Mouse (Mus musculus) small intestine, adult 2 months (tissue): Measurements from ENCODE around the gene Bclaf1. TPM values are rescaled to one million over a fixed set of nuclear protein-coding genes. Genes with fewer than 3 reads are reported as not detected.

Experiments used
- H3K27ac ChIP-seq: fragments of 200-500 bp; 2 replicates; pipeline ENCODE4 v1.5.1; 2012; ENCODE audit warnings: low read depth, low read length, control low read depth, inconsistent platforms; ENCODE audit not compliant: insufficient read depth
- H3K27me3 ChIP-seq: fragments of 200-500 bp; 2 replicates; pipeline ENCODE4 v1.6.1; 2012; ENCODE audit warnings: mild to moderate bottlenecking, moderate library complexity, low read length, inconsistent platforms; ENCODE audit not compliant: control insufficient read depth, insufficient read depth
- H3K36me3 ChIP-seq: fragments of 200-500 bp; 2 replicates; pipeline ENCODE4 v1.6.1; 2012; ENCODE audit warnings: mild to moderate bottlenecking, low read length, control low read depth, inconsistent platforms; ENCODE audit not compliant: control insufficient read depth, insufficient read depth
- H3K4me1 ChIP-seq: fragments of 200-500 bp; 2 replicates; pipeline ENCODE4 v1.6.1; 2012; ENCODE audit warnings: low read length, inconsistent platforms, mixed read lengths; ENCODE audit not compliant: control insufficient read depth, insufficient read depth, insufficient read length
- H3K4me3 ChIP-seq: fragments of 200-500 bp; 2 replicates; pipeline ENCODE4 v1.5.1; 2012; ENCODE audit warnings: low read depth, mild to moderate bottlenecking, control low read depth, inconsistent platforms, low read length, moderate library complexity
- CTCF ChIP-seq: fragments of 200-500 bp; IDR thresholded peaks from 2 replicates; pipeline ENCODE4 v1.5.1; 2012; ENCODE audit warnings: low read depth, mild to moderate bottlenecking, control low read depth, inconsistent platforms, low read length, moderate library complexity, mixed read lengths; ENCODE audit not compliant: insufficient replicate concordance, insufficient read length; ENCODE audit errors: extremely low read depth
- POLR2A ChIP-seq: fragments of 200-500 bp; IDR thresholded peaks from 2 replicates; pipeline ENCODE4 v1.6.1; 2012; ENCODE audit warnings: low read depth, mild to moderate bottlenecking, control low read depth, inconsistent platforms, low read length, moderate library complexity
- WGBS: fragments of 180-500 bp; shearing (Covaris S2); methylation state at CpG from one replicate; pipeline ENCODE4 v1.1.7; 2018; 5-methylcytosine and 5-hydroxymethylcytosine counted together
- polyA plus RNA-seq: library from polyadenylated mRNA; depleted of rRNA; stranded (reverse); fragments of >200 nt; gene quantifications from 2 replicates; pipeline ENCODE4 v1.2.3, GENCODE M21; 2012

Bclaf1 gene
- polyA plus RNA-seq, 1 experiment, result 4.1 TPM

DNA sequence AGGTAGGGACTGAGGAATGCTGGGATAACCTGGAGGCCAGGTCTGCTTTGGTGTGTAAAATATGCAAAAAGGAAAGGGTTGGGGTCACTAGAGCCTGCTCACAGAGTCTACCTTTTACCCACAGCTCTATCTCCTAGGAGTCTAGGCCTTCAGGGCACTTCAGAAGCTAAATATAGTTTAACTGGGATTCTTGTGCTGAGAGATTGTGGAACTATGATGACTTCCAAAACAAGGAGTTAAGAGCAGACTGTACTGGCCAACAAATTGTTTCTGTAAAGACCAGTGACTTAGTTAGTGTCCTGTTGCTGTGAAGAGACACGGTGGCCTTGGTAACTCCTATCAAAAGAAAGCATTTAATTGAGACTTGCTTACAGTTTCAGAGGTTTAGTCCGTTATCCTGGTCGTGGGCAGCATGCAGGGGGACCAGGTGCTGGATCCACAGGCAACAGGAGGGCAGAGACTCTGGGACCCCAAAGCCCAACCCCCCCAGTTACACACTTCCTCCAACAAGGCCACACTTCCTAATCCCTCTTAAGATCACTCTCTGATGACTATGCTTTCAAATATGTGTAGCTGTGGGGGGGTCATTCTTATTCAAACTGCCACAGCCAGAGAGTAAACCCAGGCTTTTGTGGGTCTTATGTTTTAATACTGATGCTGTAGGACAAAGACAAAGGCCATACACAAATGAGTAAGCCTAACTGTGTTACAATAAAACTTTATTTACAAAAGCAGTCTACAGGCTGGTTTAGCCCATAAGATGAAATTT is 13.9 kb upstream of the Bclaf1 start:
- Histone ChIP-seq H3K36me3 (no peaks in the 10 kb centered on the region), H3K4me1 (no peaks in the 10 kb centered on the region), H3K27ac (no peak overlapping the region), H3K4me3 (no peak overlapping the region), H3K27me3 (no peaks in the 10 kb centered on the region)
- TF ChIP-seq CTCF (no peak), POLR2A (no peak)
- WGBS, result 80% methylated on average over 3 of the region's 3 CpGs

DNA sequence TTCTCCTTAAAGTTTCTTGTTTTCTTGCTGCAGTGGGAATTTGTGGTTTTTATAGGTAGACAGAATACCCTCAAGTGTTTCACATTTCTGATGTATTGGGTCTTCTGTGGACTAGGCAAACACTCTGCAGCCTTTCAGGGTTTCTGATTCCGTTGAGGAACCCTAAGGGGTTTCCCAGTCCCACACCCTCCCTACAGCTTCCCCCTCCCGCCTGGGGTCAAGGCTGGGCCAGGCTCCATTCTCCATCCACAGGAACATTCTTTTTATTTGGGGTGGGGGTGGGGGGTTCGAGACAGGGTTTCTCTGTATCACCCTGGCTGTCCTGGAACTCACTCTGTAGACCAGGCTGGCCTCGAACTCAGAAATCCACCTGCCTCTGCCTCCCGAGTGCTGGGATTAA is 13.2 kb upstream of the Bclaf1 start:
- Histone ChIP-seq H3K36me3 (no peaks in the 10 kb centered on the region), H3K27ac (no peak overlapping the region), H3K4me1 (no peaks in the 10 kb centered on the region), H3K27me3 (no peaks in the 10 kb centered on the region), H3K4me3 (no peak overlapping the region)
- 77% methylated on average over 5 of the region's 5 CpGs for WGBS
- TF ChIP-seq POLR2A (no peak), CTCF (no peak)

DNA sequence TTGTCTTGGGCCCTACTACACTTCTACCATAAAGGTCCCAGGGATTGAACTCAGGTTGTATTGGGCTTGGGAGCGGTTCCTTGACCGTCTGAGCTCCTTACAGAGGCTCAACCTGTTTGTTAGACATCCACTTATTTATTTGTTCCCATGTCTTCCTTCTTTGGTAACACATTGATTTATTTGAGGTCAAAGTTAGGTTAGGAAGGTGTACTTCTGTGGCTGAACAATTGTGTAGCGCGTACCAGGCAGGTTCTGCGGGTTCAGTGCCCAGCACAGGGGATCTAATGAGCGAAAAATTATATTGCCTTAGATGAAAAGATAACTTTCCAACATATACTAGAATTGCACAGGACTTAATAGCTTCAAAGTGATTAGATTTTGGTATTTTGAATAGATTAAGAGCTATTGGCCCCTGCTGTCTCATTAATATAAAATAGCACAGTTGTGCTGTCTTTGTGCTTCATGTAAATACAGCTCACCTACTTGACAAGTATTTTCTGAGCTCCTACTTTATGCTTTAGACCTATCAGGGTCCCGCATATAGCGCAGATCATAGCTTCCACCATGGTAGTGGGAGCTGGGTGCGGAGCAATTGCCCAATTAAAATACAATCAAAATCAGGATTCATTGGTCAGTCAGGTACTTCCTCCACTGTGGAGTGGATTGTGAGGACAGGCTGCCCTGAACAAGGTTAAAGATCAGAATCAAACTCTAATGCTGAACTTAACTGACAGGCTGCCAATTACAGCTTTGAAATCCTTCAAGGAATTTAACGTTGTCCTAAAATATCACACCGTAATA is 1.1 kb upstream of the Bclaf1 start:
- H3K4me1 ChIP-seq, result peaks cover 8% of the 10 kb centered on the region; the same call in 1 of the 2 replicates
- H3K27ac ChIP-seq, result peak overlapping the region; percentile 100
- TF ChIP-seq CTCF (no peak), POLR2A (no peak)
- peak overlapping the region; percentile 80 for H3K4me3 ChIP-seq
- 14% methylated on average over 11 of the region's 11 CpGs for WGBS
- H3K27me3 ChIP-seq, result no peaks in the 10 kb centered on the region
- H3K36me3 ChIP-seq, result no peaks in the 10 kb centered on the region

DNA sequence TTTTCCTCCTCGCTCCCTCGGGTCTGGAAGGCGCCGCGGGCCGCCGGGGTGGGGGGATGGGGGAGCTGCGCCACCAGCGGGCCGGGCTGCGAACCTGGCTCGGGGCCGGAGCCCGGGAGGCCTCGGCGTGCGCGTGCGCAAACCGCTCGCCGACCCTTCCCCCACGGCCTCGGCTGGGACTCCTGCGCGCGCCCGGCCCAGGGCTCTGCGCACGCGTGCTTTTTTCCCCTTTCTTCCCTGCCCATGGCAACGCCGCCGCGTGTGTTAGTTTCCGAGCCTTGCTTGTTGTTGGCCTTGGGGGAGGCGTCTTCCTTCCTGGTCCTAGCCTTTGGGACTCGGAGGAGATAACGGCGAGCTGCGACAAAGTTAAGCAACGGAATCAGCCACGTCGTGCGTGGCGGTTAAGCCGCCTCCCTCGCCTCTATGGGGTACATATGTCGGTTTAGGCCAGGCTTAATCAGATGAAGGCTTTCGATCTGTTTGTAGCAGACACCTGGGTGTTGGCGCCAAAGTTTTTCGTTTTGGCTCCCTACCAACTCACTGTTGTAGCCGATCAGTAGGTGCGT is 550 bp downstream of the Bclaf1 start:
- peaks cover 11% of the 10 kb centered on the region; the same call in 1 of the 2 replicates for H3K4me1 ChIP-seq
- H3K27me3 ChIP-seq, result no peaks in the 10 kb centered on the region
- TF ChIP-seq CTCF (no peak), POLR2A (no peak)
- 1% methylated on average over 54 of the region's 54 CpGs for WGBS
- peak overlapping the region; percentile 98 for H3K27ac ChIP-seq
- peak overlapping the region; percentile 98 for H3K4me3 ChIP-seq
- no peaks in the 10 kb centered on the region for H3K36me3 ChIP-seq

DNA sequence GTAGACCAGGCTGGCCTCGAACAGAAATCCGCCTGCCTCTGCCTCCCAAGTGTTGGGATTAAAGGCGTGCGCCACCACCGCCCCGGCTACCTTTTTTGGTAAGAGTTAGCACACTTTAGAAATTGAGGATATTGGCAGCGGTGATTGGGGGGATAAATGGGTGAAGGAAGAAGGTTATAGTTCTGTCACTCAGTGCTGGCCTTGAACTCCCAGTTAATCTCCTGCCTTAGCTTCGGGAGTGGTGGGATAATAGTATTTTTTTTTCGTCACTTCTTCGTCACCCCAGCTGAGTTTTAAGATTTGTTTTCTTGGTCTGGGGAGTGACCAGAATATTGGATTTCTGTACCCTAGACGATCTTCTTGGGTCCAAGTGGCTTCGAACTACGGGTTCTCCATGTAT is 1.2 kb downstream of the Bclaf1 start:
- no peak overlapping the region for H3K27ac ChIP-seq
- peak overlapping the region; percentile 98 for H3K4me3 ChIP-seq
- H3K27me3 ChIP-seq, result no peaks in the 10 kb centered on the region
- 20% methylated on average over 13 of the region's 13 CpGs for WGBS
- no peak for TF ChIP-seq CTCF
- TF ChIP-seq POLR2A, result no peak
- peaks cover 4% of the 10 kb centered on the region for H3K36me3 ChIP-seq
- H3K4me1 ChIP-seq, result peaks cover 11% of the 10 kb centered on the region; the same call in 1 of the 2 replicates

DNA sequence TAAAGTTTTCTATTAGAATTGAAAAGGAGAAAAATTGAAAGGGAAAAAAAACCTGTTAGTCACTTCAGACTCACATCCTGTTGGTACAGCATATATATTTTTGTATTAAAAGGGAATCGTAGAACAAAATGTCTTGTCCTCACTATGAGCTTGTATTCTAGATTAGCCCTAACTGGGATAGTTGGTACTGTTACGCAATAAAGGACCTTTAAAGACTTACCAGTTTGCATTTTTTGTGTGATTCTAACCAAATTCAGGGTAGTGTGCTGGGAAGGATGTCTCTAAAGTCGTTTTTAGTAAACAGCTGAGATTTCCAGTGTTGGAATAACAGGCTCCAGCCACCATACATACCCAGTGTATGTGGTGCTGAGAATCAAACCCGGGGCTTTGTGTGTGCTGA is 1.7 kb downstream of the Bclaf1 start:
- Histone ChIP-seq H3K4me1 (peaks cover 11% of the 10 kb centered on the region; the same call in 1 of the 2 replicates), H3K4me3 (no peak overlapping the region), H3K27me3 (no peaks in the 10 kb centered on the region), H3K27ac (no peak overlapping the region), H3K36me3 (peaks cover 8% of the 10 kb centered on the region)
- WGBS, result 57% methylated on average over 4 of the region's 4 CpGs
- no peak for TF ChIP-seq CTCF
- TF ChIP-seq POLR2A, result no peak

DNA sequence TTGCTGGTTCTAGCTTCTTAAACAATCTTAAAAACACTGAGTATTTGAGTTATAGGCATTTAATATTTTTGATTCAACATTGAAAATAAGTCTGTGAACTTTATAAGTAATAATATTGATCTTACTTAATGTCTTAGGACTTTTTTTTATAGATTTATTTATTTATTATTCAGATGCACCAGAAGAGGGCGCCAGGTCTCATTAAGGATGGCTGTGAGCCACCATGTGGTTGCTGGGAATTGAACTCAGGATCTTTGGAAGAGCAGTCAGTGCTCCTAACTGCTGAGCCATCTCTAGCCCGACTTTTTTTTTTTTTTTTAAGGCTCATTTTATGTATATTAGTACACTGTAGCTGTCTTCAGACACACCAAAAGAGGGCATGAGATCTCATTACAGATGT is 2.5 kb downstream of the Bclaf1 start:
- Histone ChIP-seq H3K36me3 (peaks cover 13% of the 10 kb centered on the region), H3K27ac (no peak overlapping the region), H3K4me1 (peaks cover 11% of the 10 kb centered on the region; the same call in 1 of the 2 replicates), H3K4me3 (no peak overlapping the region), H3K27me3 (no peaks in the 10 kb centered on the region)
- TF ChIP-seq POLR2A (no peak), CTCF (peak; percentile 37; the same call in 1 of the 2 replicates)
- WGBS, result 39% methylated on average over 2 of the region's 2 CpGs
